Mouse (Mus musculus) ES-E14 (cell line): ENCODE results near the gene Scaf11. TPM values are rescaled to one million over a fixed set of nuclear protein-coding genes. Genes with fewer than 3 reads are reported as not detected.

Experiments
- DNase-seq: peaks from one replicate; pipeline ENCODE4 v3.0.0-alpha.2; 2013; ENCODE audit warnings: low read depth, low spot score
- H3K27ac ChIP-seq: 2 replicates; pipeline ENCODE4 v1.5.1; 2012; ENCODE audit warnings: low read depth, mild to moderate bottlenecking, low read length, moderate library complexity, mixed read lengths; ENCODE audit not compliant: poor library complexity, insufficient read depth, severe bottlenecking
- H3K36me3 ChIP-seq: 2 replicates; pipeline ENCODE4 v1.6.1; 2012; ENCODE audit warnings: mild to moderate bottlenecking, low read length, moderate library complexity, mixed read lengths; ENCODE audit not compliant: control insufficient read depth, poor library complexity, insufficient read depth, severe bottlenecking
- H3K4me1 ChIP-seq, 2 experiments: fragments of 150-350 bp in 1 of 2; sonication (generic) in 1 of 2; 2 replicates each; pipeline ENCODE4 v1.6.1; 2012; ENCODE audit warnings: low read length in 2 of 2, mild to moderate bottlenecking in 1 of 2, mixed read lengths in 1 of 2; ENCODE audit not compliant: control insufficient read depth in 2 of 2, insufficient read depth in 2 of 2, poor library complexity in 1 of 2
- H3K4me3 ChIP-seq, 2 experiments: fragments of 150-350 bp in 1 of 2; sonication (generic) in 1 of 2; 2 replicates each; pipeline ENCODE4 v1.5.1; 2012; ENCODE audit warnings: low read length in 2 of 2, low read depth in 1 of 2, mild to moderate bottlenecking in 1 of 2, mixed read lengths in 1 of 2; ENCODE audit not compliant: insufficient read depth in 1 of 2, poor library complexity in 1 of 2, severe bottlenecking in 1 of 2
- H3K9ac ChIP-seq: 2 replicates; pipeline ENCODE4 v1.6.1; 2012; ENCODE audit warnings: low read depth, mild to moderate bottlenecking, low read length, mixed read lengths; ENCODE audit not compliant: poor library complexity, insufficient read depth, severe bottlenecking
- H3K9me3 ChIP-seq: fragments of 150-350 bp; sonication (generic); 2 replicates; pipeline ENCODE4 v1.6.1; 2012; ENCODE audit warnings: low read depth, mild to moderate bottlenecking, low read length; ENCODE audit not compliant: control insufficient read depth, insufficient read depth
- CHD2 ChIP-seq: IDR thresholded peaks from 2 replicates; pipeline ENCODE4 v1.6.1; 2014; ENCODE audit warnings: mild to moderate bottlenecking, low read depth, low read length, inconsistent platforms
- HCFC1 ChIP-seq: IDR thresholded peaks from 2 replicates; pipeline ENCODE4 v1.6.1; 2012; ENCODE audit warnings: low read length, inconsistent platforms, borderline replicate concordance; ENCODE audit not compliant: insufficient read depth
- MAFK ChIP-seq: IDR thresholded peaks from 2 replicates; pipeline ENCODE4 v1.6.1; 2014; ENCODE audit warnings: mild to moderate bottlenecking, low read depth, low read length, inconsistent platforms; ENCODE audit not compliant: insufficient read depth
- ZC3H11A ChIP-seq: IDR thresholded peaks from 2 replicates; pipeline ENCODE4 v1.6.1; 2012; ENCODE audit warnings: low read depth, mild to moderate bottlenecking, inconsistent platforms, low read length, borderline replicate concordance
- ZNF384 ChIP-seq: IDR thresholded peaks from 2 replicates; pipeline ENCODE4 v1.6.1; 2012; ENCODE audit warnings: low read depth, low read length, inconsistent platforms
- in situ Hi-C, 2 experiments: fragments of 600-800 bp; cut with MboI; formaldehyde crosslinking; loops; one replicate each; pipeline ENCODE4 v1.15.1; 2025; ENCODE audit warnings: low sequenced_read_pairs in 2 of 2, inconsistent platforms in 1 of 2; ENCODE audit not compliant: unreplicated experiment in 2 of 2
- total RNA-seq: library from RNA; depleted of rRNA; stranded (reverse); fragments of 300-350 nt; gene quantifications from 2 replicates; pipeline ENCODE4 v1.2.3, GENCODE M21; 2012

Gene Scaf11
- total RNA-seq, 1 experiment = 92.7 TPM

GRCm38 (mm10) chr15:96388565-96388964 is 72.1 kb downstream of the Scaf11 start:
- Histone ChIP-seq H3K4me1 (no peaks in the 10 kb centered on the region), H3K36me3 (peaks cover 8% of the 10 kb centered on the region; the same call in 1 of the 2 replicates), H3K27ac (no peak overlapping the region), H3K4me3 (no peak overlapping the region), H3K9ac (no peak overlapping the region), H3K9me3 (no peaks in the 10 kb centered on the region)
- no peak for TF ChIP-seq ZNF384
- no peak for DNase-seq
- in situ Hi-C loops = no loop called here

GRCm38 (mm10) chr15:96382223-96382622 is 78.4 kb downstream of the Scaf11 start:
- Histone ChIP-seq H3K36me3 (peaks cover 24% of the 10 kb centered on the region), H3K27ac (no peak overlapping the region), H3K4me1 (no peaks in the 10 kb centered on the region), H3K9ac (no peak overlapping the region), H3K9me3 (no peaks in the 10 kb centered on the region), H3K4me3 (no peak overlapping the region)
- in situ Hi-C loops = no loop called here
- no peak for DNase-seq
- TF ChIP-seq ZNF384 (no peak), HCFC1 (no peak), MAFK (no peak), ZC3H11A (no peak), CHD2 (no peak)

GRCm38 (mm10) chr15:96377701-96378100 is 82.9 kb downstream of the Scaf11 start:
- Histone ChIP-seq H3K9me3 (no peaks in the 10 kb centered on the region), H3K36me3 (peaks cover 22% of the 10 kb centered on the region), H3K9ac (no peak overlapping the region), H3K27ac (no peak overlapping the region), H3K4me1 (no peaks in the 10 kb centered on the region), H3K4me3 (no peak overlapping the region)
- in situ Hi-C loops = no loop called here
- DNase-seq = no peak
- TF ChIP-seq CHD2 (no peak), ZC3H11A (no peak), HCFC1 (no peak), ZNF384 (no peak), MAFK (no peak)

- TF ChIP-seq MAFK (no peak), CHD2 (no peak), ZNF384 (no peak), HCFC1 (no peak)
- H3K27ac ChIP-seq = no peak overlapping the region
- H3K4me1 ChIP-seq = no peaks in the 10 kb centered on the region
- in situ Hi-C loops = no loop called here
- H3K36me3 ChIP-seq = peaks cover 22% of the 10 kb centered on the region
- no peaks in the 10 kb centered on the region for H3K9me3 ChIP-seq
- no peak overlapping the region for H3K4me3 ChIP-seq
- H3K9ac ChIP-seq = no peak overlapping the region
- no peak for DNase-seq
Observed at GRCm38 (mm10) chr15:96377263-96377662, 83.4 kb downstream of the Scaf11 start.

- no peaks in the 10 kb centered on the region for H3K9me3 ChIP-seq
- H3K4me1 ChIP-seq = no peaks in the 10 kb centered on the region
- DNase-seq = no peak
- no peak overlapping the region for H3K4me3 ChIP-seq
- peaks cover 29% of the 10 kb centered on the region for H3K36me3 ChIP-seq
- in situ Hi-C loops = no loop called here
- H3K27ac ChIP-seq = no peak overlapping the region
- no peak overlapping the region for H3K9ac ChIP-seq
- TF ChIP-seq MAFK = no peak
Observed at GRCm38 (mm10) chr15:96376214-96376613, 84.4 kb downstream of the Scaf11 start.
